Mouse (Mus musculus): ENCODE results near the gene Arf4. TPM values are rescaled to one million over a fixed set of nuclear protein-coding genes. Genes with fewer than 3 reads are reported as not detected.
A peak's percentile ranks its signal among the peaks of the same experiment; 100 is the strongest.

The Arf4 gene
- 100 to 1,000 TPM; 160 to 169 TPM for total RNA-seq (2021)
- long read RNA-seq, transcript Arf4-201 (6 exons, 2,165 nt): major isoform, 225 of 236 reads
- long read RNA-seq, partial matches to known transcripts: 6 of 236 reads
- long read RNA-seq, other reads (novel, unspliced or antisense): 4 of 236 reads

DNA sequence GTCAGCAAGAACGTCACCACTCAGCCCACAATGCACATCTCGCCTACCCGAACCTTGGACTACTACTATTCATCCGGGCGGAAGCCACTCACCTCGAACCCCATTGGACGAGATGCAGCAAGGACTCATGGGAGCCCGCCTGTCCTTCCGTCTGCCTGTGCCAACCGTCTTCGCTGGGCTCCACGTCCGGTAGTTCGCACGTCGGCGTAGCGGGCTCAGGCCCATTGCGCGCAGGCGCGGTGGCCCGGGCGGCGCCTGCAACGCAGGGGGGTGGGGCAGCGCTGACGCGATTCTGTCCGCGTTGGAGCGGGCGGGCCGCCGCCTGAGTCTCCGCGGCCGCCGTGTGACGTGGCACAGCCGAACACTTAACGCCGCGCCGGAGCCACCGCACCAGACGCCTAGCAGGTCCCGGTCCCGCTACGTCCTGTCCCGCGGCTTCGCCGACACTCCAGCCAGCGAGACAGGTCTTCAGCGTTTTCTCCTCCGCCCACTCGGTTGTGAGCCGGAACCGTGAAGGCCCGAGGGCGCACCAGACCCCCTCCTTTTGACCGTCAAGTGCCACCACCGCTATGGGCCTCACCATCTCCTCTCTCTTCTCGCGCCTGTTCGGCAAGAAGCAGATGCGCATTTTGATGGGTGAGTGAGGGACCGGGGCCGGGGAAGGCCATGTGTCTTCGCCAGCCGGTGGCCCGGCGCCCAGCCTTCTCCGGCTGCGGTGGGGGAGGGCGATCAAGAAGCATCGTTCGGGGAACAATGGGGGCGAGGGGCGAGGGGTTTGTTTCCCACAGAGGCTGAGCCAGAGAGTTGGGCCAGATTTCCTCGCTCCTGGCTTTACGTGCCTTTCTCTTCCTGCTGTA lies at the start of gene Arf4:
Gene Arf4, plus strand, starts transcription at position 224 of the 857 bp plus-strand sequence.
- DNase-seq (ENCODE audit: low spot score in 2 of 2): peak; percentile 97 to 98

DNA sequence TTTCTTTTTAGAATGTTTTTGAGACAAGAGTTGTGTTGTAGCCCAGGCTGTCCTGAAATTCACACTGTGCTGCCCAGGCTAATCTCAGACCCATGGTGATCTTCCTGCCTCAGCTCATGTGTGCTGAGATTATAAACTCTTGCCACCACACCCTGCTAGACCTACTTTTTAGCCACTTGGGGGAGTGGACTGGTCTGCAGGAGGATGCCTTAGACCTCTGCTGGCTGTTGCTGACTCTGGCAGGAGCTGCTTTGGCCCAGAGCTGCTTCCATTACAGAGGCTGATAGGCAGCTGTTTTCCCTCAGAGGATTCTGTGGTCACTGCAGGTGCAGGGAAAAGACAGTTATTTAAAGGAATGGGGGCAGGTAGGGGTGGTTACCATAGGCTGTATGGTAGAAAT lies 46.5 kb upstream of the Arf4 start:
- DNase-seq (ENCODE audit: low spot score in 2 of 2): no peak

DNA sequence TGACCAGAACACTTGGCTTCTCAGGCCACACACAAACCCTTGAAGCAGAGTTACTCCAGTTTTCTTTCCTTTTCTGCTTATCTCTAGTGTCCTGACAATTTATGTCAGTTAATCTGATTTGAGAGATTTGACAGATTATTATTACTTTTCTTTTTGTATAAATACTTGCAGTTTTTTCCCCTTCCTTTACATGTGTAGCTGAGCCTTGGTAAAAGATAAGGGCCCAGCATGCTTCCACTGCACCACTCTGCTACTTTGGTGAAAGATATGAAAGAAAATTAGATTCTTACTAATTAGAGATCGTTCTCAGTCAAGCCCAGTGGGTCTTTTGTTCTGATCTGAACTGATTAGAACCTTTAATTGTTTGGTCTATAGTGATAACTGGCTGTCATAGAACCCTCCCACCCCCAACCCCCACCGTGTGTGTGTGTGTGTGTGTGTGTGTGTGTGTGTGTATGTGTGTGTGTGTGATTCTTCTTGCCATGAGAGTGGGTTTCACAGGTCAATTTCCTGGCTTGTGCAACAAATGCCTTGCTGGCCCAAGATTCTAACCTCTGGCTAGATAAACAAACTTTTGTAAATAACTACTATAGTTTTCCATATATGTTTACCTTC lies 44.5 kb upstream of the Arf4 start:
- DNase-seq (ENCODE audit: low spot score in 2 of 2): no peak

DNA sequence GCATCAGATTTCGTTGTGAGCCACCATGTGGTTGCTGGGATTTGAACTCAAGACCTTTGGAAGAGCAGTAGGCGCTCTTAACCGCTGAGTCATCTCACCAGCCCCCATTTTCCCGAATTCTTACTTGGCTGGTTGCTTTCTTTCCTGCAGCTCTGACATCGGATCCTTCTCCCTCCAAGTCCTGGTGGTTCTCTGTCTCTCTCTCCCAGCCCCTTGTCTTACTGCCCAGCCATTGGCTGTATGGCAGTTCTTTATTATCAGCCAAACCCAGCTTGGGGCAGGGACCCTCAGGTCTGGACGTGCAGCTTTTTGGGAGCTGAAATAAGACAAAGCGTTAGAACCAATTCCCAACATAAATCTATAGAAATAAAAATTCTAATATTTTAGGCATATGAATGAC lies 42.7 kb upstream of the Arf4 start:
- DNase-seq (ENCODE audit: low spot score in 2 of 2): no peak

DNA sequence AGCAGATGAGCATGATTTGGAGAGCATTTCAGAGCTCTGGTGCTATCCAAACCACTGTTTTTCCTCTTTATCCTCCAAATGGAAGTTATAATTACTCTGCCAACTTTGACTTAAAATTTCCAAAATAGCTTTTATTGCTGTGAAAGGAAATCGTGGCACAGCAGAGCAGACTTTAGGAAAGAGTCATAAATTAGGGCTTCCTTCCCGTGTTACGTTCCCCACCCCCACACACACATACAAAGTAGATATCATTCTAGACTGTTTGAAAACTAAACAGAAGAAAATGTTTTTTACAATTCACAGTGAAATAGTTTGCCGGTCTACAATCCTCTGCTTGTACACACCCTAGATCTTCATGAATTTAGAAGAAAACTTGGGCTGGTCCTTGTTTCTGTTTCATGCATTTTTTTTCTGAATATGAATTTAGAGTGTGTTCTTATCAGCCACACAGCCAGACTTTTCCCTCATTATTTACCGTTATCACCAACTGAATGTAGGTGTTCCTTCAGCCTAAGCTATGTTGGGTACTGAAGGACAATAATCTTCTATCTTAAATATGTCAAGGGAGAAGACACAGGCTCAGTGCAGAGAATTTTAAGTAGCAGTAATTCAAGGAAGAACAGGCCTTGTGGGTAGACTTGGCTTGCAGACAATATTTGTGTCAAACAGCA lies 42.0 kb upstream of the Arf4 start:
- no peak for DNase-seq (ENCODE audit: low spot score in 2 of 2)

- DNase-seq (ENCODE audit: low spot score in 2 of 2): no peak
These were observed 32.5 kb upstream of the Arf4 start for GRCm38 (mm10) chr14:26605354-26605753.

DNA sequence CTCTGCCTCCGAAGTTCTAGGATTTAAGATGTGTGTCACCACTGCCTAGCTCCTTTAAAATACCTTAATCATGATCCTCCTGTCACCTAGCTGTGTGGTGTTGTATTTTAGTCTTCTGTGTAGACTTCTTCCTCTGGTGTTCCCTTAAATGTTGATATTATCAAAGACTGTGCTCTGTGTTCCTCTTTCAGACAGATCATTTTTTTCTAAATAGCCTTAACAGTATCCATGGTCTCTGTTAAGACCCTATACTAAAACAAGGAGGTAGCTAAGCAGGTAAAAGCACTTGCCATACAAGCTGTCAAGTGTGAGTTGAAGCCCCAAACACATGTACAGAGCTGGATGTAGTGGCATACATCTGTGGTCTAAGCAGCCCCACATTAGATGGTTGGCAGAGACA lies 28.2 kb upstream of the Arf4 start:
- DNase-seq (ENCODE audit: low spot score in 2 of 2): no peak

- no peak for DNase-seq (ENCODE audit: low spot score in 2 of 2)
These were observed 27.2 kb upstream of the Arf4 start for GRCm38 (mm10) chr14:26610689-26611088.

GRCm38 (mm10) chr14:26625301-26625700 lies 12.6 kb upstream of the Arf4 start:
- DNase-seq (ENCODE audit: low spot score in 2 of 2): no peak

DNA sequence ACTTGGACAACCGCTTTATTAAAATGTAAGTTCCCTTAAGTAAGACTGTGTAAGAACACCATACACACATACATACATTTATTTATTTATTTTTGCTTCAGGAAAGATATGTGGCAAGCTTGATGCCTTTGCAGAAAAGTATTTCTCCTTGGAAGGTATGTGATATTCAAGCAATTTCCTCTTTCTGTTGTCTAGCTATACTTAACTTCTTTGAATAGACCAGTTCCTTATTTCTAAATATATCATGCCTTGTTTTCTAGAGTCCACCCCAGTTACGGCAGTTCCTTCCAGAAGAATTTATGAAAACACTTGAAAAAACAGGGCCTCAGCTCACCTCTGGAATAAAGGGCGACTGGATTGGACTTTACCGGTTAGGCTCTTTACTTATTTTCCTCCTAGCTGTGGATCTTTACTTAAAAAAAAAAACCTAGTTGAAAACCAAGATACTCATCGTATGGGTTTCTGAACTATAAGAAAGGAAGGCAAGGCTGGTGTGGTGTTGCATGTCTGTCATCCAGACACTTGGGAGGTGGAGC lies 11.2 kb upstream of the Arf4 start:
- DNase-seq (ENCODE audit: low spot score in 2 of 2): no peak

DNA sequence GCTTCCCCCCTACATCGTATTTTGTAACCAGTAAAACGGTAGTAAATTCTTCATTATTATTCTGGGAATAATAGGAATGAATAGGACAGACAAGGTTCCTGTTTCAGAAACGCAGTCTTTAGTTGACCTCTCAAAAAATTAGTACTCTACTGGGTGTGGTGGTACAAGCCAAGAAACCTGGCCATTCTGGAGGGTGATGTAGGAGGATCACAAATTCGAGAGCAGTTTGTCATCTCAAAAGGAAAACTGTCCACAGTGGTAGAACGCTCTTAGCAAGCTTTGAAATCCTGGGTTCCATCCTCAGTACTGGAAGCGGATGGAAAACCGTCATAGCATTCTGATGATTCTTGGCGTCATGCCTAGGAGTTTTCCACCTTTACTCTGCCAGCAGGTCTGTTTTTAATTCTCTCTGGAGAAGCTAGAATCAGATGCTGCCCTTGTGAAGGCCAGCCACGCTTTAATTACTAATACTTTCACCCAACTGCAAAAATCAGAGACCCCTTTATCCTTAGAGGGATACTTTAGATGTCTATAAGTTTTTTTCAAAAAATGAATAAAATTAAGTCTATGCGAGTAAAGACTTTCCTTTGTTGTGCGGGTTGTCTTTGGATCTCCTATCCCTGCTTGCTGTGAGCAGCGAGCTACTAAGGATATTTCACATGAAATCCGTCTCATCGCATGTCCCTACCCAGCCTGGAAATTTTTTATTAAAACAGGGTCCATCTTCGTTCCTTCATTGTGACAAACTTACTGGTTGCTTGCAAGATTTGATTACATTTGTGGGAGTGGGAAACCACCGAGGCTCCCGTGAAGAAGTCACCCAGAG lies 636 bp upstream of the Arf4 start:
- peak; percentile 32 to 37 for DNase-seq (ENCODE audit: low spot score in 2 of 2)

DNA sequence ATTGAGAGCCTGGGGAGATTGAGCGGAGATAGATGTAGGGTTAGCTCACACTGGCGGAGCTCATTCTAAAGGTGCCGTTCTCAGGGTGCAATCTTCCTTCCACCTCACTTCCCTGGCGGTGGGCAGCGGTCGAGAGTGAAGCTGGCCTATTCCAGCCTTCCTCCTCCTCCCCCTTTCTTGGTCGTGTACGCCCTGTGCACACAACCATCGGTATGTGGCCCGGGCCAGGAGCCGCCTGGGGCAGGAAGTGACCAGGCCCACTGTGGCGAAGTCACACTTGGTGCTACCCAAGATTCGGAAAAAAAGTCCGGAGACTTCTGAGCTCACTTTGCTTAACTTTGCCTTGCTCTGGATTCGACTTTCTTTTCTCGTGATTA lies 822 bp downstream of the Arf4 start:
- DNase-seq (ENCODE audit: low spot score in 2 of 2): no peak

DNA sequence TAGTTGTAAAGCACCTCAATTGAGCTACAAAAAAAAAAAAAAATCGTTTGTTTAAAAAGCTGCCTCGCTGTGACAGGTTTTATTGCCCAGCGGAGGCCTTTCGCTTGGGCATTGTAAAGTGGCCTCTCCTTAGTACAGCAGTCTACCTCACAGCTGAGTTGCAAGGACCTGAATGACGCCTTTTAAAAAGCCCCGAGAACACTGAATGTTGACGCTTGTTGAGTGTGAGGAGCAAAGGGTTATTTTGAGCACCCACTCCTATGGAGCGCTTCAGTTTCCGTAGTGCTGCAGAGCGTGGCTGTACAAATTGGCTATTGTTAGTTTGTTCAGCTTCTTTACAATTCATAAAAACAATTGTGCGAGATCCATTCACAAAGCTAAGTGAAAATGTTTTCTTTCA lies 1.4 kb downstream of the Arf4 start:
- DNase-seq (ENCODE audit: low spot score in 2 of 2): peak in 1 of 2 experiments; percentile 21

GRCm38 (mm10) chr14:26639961-26640360 lies 2.1 kb downstream of the Arf4 start:
- DNase-seq (ENCODE audit: low spot score in 2 of 2): no peak

DNA sequence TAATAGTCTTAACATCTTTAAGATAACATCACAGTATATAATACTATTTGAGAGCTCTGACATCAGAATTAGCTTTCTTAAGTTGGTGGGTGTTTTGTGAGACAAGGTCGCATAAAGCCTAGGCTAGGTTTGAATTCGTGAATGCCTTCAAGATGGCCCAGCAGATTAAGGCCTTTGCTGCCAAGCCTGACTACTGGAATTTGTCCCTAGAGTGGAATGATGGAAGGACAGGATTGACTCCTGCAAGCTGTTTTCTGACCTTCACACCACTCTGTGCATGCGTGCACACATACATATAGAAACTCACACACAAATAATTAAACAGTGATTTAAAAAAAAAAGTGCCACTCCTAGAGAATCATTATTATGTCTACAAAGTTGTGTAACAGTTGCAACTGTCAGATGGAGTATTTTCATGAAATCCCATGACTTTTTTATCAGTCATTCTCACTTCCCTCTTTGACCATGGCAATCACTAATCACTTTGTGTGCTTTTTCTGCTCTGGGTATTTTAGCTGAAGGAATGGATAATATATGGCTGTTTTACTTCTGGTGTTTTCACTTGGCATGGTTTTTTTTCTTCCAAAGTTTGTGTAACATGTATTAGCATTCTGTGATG lies 5.2 kb downstream of the Arf4 start:
- DNase-seq (ENCODE audit: low spot score in 2 of 2): no peak

DNA sequence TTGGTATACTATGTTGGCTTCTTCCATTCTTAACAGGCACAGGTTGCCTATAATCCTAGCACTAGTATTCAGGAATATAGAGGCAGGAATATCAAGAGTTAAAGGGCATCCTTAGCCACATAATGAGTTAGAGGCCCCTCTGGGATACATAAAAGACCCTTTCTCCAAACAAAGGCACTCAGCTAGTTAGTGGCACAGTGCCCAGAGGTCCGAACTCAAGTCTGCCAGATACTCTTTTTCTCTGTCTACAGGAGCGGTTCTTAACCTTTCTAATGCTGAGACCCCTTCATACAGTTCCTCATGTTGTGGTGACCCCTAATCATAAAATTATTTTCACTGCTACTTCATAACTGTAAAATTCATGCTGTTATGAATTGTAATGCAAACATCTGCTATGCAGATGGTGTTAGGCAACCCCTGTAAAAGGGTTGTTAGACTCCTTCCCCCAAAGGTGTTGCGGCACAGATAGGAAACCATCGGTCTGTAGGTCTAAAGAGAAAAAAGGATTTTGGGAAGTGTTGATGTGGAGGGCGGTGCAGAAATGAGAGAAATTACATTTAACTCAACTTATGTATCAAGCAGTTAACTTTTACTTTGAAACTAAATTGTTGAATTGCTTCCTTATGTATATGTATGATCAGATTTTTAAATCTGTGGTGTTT lies 8.2 kb downstream of the Arf4 start:
- peak; percentile 19 to 34 for DNase-seq (ENCODE audit: low spot score in 2 of 2)

GRCm38 (mm10) chr14:26647811-26648210 lies 9.9 kb downstream of the Arf4 start:
- DNase-seq (ENCODE audit: low spot score in 2 of 2): no peak

GRCm38 (mm10) chr14:26651901-26652300 lies 14.0 kb downstream of the Arf4 start:
- DNase-seq (ENCODE audit: low spot score in 2 of 2): no peak

DNA sequence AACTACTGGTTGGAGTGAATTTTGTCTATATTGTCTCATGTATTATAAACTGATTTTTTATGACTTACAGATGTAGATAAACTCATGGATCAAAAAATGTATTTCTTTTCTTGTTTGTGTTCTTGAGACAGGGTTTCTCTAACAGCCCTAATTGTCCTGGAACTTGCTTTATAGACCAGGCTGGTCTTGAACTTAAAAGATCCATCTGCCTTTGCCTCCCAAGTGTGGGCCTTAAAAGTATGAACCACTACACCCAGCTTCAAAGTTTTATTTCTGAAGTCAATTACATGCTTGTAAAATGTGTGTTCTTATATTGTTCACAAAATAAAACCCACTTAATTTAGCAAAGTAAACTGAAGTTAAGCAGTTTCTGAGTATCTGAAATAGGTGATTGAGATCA lies 20.3 kb downstream of the Arf4 start:
- no peak for DNase-seq (ENCODE audit: low spot score in 2 of 2)

- no peak for DNase-seq (ENCODE audit: low spot score in 2 of 2)
These were observed 22.4 kb downstream of the Arf4 start for GRCm38 (mm10) chr14:26660233-26660632.

Measured in layer of hippocampus, postnatal 10 days (tissue).